Mouse (Mus musculus) T-helper 1 cell (primary cell): Measurements from ENCODE around the gene Ptpra.

Experiments
- in situ Hi-C: fragments of 300-600 bp; cut with MboI, MseI; formaldehyde crosslinking; loops from one replicate; pipeline ENCODE4 v1.15.1; 2025; ENCODE audit warnings: high pct_unique_total_duplicates

The Ptpra gene

DNA sequence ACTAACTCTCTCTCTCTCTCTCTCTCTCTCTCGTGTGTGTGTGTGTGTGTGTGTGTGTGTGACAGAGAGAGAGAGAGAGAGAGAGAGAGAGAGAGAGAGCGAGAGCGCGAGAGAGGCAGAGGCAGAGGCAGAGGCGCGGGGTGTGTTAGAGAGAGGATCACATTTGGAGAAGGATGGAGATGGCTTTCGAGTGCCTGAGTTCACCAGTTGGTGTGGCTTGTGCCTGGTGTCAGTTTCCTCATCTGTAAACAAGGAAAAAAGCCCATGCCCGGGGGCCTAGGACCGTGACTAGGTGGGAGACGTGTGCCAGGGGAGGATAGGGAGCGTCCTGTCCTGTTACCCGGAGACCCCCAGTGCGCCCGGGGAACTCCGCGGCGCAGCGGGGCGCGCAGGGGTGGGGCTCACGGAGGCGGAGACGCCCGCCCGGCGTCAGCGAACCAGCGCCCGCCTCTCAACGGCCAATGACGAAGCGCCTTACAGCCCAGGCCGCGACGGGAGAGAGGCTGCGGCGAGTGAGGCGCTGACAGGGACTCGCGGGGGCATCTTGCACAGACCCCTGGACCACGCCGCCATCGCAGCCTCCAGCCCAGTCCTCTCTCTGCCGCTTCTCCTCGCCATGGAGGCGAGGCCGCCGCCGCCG lies at the start of gene Ptpra:
TSS of gene Ptpra (plus strand) at position 485 of the 640 bp plus-strand sequence.
- in situ Hi-C loops = no loop called here

DNA sequence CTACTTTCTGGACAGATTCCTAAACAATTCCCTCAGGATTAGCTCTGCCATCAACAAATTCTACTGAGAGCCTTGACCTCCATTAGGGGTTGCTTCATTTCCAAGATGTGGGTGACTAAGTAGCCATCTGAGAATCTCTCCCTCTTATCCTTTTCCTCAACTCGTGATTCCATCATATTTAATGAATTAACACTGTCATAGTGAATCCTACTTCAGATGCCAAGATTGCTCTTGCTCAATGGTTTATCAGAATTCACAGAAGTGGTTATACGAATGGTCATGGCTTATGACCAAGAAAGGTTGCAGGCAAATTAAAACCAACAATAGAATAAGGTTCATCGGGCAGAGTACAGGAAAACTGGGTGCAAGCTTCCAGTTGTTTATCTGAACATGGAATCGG lies 48.2 kb upstream of the Ptpra start:
- in situ Hi-C loops = no loop called here

DNA sequence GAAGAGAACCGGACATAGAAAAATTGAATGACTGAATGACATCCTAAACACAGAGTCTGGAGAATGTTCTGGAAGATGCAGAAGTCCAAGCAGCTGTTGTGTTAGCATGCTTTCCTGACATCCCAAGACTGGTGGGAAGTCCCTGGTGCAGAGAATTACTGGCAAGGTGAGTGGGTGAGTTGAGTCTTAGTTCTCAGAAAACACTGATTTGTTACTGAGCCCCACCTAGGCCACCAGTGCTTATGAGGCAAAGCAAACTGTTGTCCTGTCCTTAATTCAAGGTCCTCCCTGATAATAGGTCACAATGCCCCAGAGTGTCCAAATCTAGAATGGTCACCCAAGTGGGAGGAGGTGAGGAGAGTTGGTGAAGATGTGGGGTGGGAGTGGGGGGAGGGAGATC lies 45.1 kb upstream of the Ptpra start, which contains the start of the genes Gm28372 and 1700020A23Rik:
TSS of gene Gm28372 (plus strand) at position 301 of the 400 bp plus-strand sequence.
TSS of gene 1700020A23Rik (plus strand) at position 321 of the 400 bp plus-strand sequence.
- in situ Hi-C loops = no loop called here

DNA sequence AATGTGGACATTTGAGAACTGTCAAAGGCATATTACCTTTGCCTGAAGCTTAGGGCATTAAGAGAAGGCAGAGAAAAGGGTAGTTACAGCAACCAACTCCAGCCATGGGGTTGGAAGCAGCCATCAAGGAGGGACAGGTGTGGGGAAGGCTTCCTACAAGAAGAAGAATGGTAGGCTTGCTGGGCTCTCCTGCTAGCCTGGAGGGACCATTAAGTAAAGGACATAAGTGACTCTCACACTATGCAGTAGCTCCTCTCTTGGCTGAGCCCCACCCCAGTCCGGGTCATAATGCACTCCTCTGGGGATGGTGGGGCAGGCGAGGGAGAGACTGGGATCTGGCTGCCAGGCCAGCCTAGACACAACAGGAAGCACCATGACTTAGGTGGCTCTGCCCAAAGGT lies 43.9 kb upstream of the Ptpra start, which contains the start of gene Tmem239:
TSS of gene Tmem239 (plus strand) at position 301 of the 400 bp plus-strand sequence.
- in situ Hi-C loops = no loop called here

DNA sequence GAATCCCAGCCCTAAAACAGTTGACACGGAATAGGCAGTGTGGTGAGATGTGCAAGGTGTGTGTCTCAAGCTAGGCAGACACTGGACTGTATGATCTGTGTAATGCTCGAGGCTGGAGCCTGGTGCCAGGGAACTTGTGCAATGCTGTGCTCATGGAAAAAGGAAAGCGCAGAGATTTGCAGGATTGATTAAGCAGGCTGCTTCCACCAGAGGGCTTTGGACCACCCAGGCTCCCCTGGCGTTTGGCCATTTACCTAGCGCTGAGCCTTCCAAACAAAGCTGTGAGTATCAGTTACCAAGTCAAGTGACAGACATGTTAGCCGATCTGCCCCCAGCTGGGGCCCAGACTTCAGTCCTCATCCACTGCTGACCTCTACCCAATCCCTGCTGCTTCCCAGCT lies 41.9 kb upstream of the Ptpra start:
- in situ Hi-C loops = no loop called here

DNA sequence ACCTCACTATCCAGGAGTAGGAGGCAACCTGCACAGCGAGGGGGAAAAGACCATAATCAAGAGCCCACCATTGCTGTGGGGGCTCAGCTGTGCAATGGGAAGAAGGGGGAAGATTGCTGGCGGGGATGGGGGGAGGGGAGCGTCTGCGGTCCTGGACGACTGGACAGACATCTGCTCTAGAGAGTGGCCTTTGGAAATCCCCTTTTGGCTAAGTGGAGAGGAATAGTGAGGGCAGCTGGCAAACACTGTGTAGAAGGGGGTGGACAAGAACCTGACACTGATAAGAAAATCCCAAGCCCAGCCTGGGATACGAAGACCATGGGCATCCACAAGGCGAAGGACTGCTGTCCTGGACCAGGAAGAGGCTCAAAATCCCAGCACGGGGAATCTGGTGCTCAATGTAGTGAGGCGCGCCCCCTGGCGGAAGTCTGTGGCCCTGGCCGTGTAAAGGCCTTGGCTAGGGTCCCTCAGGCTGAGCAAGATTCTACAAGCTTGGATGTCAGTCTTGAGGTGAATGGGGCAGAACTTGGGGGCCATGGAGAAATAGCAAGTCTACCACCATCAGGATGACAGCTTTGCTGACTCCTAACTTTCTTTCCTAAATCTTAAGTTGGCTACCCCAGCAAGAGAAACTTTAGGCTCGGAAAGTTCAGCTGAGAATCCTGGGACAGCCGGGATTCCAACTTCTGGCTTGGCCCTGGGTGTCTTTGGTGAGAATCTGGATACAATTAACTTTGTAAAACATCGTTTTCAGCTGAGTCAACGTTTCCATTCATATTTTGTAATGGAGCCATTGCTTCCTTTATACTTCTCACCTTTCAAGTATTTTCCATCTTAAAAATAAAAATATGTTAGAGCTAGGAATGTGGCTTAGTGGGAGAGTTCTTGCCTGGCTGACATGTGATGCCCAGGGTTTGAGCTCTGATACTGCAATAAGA lies 38.3 kb upstream of the Ptpra start:
- in situ Hi-C loops = no loop called here

DNA sequence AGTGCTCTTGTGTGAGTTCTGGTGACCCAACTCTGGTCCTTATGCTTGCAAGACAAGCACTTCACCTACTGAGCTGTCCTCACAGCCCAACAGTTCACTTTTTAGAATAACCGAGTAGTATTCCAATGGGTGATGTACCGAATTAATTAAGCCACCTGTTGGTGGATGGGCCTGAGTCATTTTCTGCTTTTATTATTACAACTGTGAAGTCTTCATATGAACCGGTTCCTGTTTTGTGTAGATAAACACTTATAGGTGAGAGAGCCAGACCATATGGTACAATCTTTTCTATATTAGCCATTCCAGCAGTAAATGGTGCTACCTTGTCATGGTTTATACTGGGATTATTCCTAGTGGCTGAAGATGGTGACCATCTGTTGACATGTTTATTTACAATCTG lies 37.3 kb upstream of the Ptpra start:
- in situ Hi-C loops = no loop called here

DNA sequence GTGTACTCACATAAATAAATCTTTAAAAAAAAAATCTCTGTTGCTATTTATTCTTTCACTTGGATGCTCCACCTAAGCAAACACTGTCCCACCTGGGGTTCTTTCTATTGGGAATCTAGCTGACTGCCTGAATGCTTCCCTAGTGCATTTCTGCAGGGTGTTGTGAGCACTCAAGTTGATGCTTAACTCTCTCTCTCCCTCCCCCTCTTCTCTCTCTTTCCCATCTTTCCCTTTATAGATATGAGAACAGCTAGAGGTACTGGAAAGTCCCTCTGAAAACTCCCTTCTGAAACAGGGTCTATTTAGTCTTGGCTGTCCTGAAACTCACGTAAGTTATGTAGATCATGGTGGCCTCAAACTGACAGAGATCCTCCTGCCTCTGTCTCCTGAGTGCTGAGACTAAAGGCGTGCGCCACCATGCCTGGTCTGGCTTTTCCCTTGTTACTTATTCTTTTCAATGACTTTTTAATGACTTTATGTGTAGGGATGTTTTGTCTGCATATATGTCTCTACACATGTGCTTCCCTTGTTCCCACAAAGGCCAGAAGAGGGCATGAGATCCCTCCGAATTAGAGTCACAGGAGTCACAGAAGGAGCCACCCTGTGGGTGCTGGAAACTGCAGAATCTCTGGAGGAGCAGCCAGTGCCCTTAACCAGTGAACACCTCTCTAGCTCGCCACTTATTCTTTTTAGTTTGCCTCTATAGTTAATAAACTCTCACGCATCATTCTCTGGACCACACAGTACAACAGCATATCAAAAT lies 35.8 kb upstream of the Ptpra start:
- in situ Hi-C loops = no loop called here

DNA sequence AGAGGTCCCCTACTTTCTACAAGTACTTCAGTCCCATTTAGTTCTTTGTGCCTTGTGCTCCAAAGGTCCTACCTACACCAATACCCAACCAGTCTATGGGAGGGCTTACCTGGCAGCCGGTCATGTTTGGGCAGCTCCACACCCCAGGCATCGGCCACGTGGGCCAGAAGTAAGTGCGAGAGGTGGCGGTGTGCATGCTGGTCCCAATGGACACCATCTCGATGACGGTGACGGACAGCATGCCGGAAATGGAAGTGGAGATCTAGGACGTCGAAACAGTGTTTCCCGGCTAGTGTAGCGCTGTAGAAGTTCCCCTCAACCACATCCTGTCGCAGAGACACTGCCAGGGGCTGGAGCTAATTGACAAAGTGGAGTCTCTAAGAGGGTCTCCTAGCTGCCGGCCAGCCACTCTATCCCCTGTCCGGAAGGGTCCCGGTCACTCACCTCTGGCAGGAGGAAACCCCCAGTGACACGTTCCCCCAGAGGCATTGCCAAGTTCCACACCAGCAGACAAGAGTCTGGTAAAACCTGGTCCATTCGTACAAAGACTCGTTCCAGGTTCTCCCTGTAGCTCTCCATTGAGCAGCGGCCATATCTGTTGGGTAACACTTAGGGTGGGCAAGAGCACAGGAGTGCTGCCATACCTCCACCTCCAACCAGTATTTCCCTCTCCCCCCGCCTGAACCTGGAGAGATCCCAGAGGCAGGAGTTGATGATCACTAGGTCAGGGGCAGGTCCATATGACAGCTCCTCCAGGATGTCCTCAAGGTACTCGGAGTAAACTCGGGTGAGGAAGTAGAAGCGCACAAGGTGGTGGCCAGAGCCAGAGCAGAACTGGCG lies 28.1 kb upstream of the Ptpra start:
- in situ Hi-C loops = loop anchor here (5.0 to 10.0 kb wide), 2 partner anchors 140 to 247 kb away; partner anchors contain the start of genes Idh3b and Snrpb

DNA sequence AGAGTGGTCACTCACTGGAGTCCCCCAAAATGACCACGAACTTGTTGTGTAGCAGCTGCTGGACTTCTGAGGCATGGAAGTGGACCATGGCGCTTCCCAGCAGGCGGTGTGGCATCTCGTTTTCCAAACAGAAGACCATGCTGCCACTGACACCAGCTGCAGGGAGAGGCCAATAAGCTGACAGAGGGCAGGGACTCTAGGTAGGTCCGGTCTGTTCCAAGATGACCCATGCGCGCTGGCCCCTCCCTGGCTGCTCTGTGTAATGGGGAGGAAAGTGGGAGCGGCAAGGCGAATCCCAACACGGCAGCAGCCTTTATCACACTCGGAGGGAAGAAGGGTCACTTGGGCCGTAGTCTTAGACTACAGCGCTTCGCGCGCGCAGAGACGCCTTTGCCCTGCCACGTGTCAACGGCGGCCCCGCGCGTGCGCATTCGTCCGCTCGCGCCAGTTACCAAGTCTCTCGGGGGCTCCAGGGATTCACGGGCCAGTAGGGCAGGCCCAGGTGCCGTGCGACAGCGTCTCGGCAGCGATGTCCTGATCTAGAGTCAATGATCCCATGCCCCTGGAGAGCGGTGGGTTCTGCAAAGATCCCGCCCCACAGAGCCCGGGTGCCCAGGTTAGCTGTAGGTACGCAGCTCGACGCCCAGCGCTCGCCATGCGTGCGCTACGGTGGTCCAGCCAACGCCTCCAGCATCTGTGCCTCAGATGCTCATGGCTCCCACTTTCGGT lies 26.5 kb upstream of the Ptpra start:
- in situ Hi-C loops = loop anchor here (5.0 to 10.0 kb wide), 2 partner anchors 141 to 249 kb away; partner anchors contain the start of genes Idh3b and Snrpb

DNA sequence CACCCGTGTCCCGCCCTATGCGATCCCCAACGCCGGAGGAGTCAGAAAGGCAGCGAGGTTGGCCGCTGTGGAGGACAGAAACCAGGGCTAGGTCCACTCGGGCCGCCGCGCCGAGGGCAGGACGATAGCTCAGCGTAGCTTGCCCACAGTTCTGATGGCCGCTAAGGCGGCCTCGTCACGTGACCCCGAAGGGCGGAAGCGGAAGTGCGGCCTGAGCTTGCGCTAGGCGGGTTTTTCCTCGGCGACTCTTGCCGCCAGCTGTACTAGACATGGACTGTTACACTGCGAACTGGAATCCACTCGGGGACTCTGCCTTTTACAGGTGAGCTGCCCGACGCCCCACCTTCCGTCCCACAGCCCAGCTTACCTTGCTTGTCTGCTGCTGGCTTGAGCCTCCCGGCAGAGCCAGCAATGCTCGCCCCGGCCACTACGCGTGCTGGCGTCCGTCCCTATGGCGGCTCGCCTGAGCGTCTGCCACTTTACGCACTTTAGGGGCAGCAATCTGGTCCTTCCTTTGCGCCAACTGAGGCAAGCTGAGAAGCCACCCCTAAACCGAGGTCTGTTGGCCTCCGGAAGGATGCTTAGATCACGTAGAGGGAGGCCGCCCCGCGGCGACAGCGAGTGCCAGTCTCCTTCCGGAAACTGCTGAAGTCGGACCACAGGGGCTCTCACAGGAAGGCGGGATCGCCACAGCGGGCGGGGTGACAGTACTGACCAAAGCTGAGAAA lies 25.8 kb upstream of the Ptpra start, which contains the start of the genes Vps16 and Pced1a:
TSS of gene Vps16 (plus strand) at position 214 of the 728 bp plus-strand sequence.
TSS of gene Pced1a (minus strand) at position 576 of the 728 bp plus-strand sequence.
- in situ Hi-C loops = loop anchor here (5.0 to 10.0 kb wide), 2 partner anchors 142 to 249 kb away; partner anchors contain the start of genes Idh3b and Snrpb

DNA sequence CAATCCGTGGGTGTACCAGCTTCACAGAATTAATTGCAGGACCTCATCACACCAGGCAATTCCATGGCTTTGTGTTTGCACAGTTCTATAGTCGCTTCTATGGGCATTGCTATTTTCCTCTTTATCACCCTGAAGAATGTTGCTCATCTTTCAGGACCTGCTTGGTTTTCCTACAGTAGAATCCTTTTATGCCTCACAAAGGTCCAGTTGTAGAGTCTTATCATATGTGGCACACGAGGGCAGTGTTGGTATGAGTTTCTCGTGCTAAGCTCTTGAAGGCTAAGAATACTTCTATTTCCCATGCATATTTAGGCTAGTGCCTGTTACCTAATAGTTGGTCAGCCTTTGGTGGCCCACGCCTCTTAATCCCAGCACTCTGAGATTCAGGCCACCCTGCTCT lies 25.0 kb upstream of the Ptpra start:
- in situ Hi-C loops = loop anchor here (10.0 kb wide), 1 partner anchor 250 kb away; the partner anchor contains the start of gene Snrpb

DNA sequence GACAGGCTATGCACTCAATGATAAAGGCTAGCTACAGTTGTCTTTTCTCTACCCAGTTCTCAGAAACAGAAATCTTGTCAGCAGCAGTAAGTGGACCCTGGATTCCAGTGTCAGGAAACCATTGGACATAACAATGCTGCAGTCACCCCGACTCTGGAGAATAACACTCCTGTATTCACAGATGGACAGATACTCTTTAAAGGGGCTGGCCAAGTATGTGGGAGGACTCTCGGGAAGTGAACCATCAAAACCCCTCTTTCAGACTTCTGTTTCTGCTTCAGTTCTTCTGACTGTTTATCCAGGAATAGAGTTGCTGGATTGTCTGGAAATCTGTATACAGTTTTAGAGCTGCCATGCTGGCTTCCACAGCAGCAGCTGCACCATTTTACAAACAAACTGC lies 20.2 kb upstream of the Ptpra start:
- in situ Hi-C loops = loop anchor here (10.0 kb wide), 1 partner anchor 255 kb away; the partner anchor contains the start of gene Snrpb

DNA sequence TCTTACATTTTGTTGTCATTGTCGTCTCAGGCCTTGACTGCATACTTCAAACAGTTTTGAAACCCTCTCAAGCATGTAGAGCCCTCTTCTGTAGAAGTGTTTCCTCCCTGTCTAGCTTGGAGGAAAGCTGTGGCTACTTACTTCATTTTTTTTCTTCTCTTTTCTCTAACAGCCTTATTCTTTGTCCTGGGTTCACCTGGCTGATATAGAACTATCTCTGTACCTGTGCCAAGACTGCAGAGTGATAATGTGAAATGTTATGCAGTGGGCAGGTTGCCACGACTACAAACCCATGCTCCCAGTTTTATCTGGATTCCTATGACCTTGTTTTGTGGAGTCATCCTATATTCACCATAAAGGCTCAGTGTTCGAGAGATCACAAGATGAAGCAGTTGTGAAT lies 19.6 kb upstream of the Ptpra start:
- in situ Hi-C loops = no loop called here

DNA sequence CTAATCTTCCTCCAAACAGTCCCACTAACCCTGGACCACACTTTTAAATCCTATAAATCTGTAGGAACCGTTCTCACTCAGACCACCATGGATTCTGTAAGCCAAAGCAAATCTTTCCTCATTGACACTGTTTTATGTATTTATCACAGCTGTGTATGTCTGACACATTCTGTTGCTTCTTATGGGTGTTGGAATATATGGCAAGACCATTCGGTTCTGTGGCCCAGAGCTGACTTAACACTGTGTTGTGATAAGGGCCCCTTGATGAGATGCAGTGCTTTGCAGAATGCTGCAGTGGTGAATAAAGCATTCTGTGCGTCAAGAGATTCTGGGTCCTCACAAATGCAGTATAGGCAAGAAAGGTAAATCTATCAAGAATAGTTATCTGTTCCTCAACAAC lies 17.9 kb upstream of the Ptpra start:
- in situ Hi-C loops = no loop called here

DNA sequence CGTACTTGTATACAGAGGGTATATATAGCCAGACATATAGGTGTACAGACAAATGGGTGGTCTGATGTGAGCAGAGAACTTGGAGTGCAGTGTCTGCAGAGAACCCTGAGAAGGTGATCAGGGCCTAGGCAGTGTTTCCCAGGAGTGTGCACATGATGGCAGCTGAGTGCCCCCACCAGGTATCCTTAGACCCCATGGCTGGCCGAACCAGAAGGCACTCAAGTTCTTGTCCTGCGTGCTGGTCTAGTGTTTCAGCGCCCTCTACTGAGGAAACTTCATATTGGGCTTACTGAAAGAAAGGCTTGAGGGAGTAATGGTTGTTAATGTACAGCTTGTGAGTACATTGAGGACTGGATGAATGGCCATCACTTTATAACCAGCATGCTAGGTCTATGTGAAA lies 16.9 kb upstream of the Ptpra start:
- in situ Hi-C loops = no loop called here

DNA sequence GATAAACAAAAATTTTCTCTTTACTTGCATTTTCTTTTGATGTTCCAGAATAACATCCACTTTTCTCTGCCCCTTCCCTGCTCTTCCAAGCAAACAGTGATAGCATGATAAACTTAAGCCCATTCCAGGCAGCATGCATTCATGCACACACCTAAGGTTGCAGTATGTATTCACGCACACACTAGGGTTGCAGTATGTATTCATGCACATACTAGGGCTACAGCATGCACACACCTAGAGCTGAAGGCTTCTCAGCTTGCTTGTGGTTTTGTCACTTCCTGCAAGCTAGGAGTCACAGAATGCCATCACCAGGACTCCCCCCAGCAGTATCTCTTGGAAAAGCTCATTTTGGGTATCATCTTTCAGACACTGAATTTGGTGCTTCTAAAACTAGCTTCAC lies 13.3 kb upstream of the Ptpra start:
- in situ Hi-C loops = no loop called here

DNA sequence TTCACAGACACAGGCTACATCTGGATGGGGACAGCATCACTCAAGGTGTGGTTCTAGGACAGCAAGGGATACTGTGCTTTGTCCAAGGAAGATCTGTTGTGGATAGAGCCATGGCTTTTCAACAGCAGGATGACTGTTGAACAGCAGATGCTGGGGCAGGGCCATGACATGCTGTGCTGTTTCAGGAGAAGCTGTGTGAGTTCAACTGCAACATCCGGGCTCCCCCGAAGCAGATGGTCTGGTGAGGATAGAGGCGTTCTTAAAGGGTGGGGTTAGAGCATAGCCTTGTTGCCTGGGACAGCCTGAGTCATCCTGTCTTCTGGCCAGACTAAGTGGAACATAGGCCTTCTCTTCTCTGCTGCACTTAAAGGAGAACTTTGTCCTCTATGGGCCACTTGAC lies 11.2 kb upstream of the Ptpra start:
- in situ Hi-C loops = no loop called here
